Mouse (Mus musculus): ENCODE results near the gene Myl10. TPM values are rescaled to one million over a fixed set of nuclear protein-coding genes. Genes with fewer than 3 reads are reported as not detected.

Myl10 gene
- total and polyA plus RNA-seq, 2 experiments from 2014 or later = not detected

DNA sequence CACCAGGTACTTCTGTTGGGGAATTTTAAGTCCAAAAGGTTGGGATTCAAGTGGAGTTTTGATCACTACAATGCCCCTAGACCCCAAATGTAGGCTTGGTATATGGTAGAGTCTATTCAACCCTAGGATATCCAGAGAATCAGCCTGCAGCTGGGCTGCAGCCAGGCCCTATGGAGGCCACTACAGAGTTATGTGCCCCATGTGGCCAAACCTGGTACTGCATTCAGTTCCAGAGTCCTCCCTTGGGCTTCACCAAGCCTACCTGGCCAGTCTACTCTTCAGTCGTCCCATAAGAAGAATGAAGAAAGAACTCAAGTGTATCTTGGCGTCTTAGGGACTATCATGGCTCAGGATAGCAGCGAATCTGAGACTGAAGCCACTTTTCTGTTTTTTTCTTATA is 10.8 kb downstream of the Myl10 start:
- no peaks in the 10 kb centered on the region for H3K36me3 ChIP-seq (ENCODE audit: insufficient read depth)
- H3K9me3 ChIP-seq (ENCODE audit: low read length) = no peaks in the 10 kb centered on the region
- no peak overlapping the region for H3K4me2 ChIP-seq (ENCODE audit: low read depth)
- ATAC-seq = no peak
- H3K27me3 ChIP-seq (ENCODE audit: insufficient read depth, low read length) = no peaks in the 10 kb centered on the region
- 43% methylated on average over 3 of the region's 3 CpGs for WGBS
- no peaks in the 10 kb centered on the region for H3K4me1 ChIP-seq (ENCODE audit: insufficient read depth)
- TF ChIP-seq CTCF (IDR thresholded peaks at IDR 0.05; ENCODE audit: low read depth) = peak; percentile 65
- DNase-seq = peak; percentile 44
- H3K4me3 ChIP-seq (ENCODE audit: low read depth, low read length) = no peak overlapping the region
- H3K9ac ChIP-seq = no peak overlapping the region
- no peak overlapping the region for H3K27ac ChIP-seq (ENCODE audit: low read depth, low read length)

DNA sequence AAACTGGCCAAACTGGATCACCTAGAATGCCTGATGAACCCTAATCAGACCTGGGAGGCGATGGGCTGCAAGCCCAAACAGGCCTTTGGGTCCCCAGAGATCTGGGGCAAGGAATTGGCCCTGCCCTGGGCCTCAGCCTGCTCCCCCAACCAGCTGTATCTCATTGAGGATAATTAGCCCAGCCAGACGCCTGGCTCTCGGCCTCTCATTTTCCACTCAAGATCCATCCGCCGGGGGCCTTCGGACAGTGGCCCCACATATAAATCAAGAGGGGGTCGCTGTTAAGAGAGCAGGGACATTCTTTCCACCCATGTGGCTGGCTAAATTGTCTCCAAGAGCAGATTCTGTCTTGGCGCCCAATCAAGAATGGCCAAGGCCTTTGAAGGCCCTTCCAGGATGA is 11.2 kb downstream of the Myl10 start:
- Histone ChIP-seq H3K9me3 (ENCODE audit: low read length) (no peaks in the 10 kb centered on the region), H3K4me2 (ENCODE audit: low read depth) (no peak overlapping the region), H3K36me3 (ENCODE audit: insufficient read depth) (no peaks in the 10 kb centered on the region), H3K9ac (no peak overlapping the region), H3K4me3 (ENCODE audit: low read depth, low read length) (no peak overlapping the region), H3K4me1 (ENCODE audit: insufficient read depth) (no peaks in the 10 kb centered on the region), H3K27me3 (ENCODE audit: insufficient read depth, low read length) (no peaks in the 10 kb centered on the region), H3K27ac (ENCODE audit: low read depth, low read length) (no peak overlapping the region)
- 78% methylated on average over 8 of the region's 8 CpGs for WGBS
- no peak for DNase-seq
- ATAC-seq = no peak
- no peak for TF ChIP-seq CTCF (IDR thresholded peaks at IDR 0.05; ENCODE audit: low read depth)

DNA sequence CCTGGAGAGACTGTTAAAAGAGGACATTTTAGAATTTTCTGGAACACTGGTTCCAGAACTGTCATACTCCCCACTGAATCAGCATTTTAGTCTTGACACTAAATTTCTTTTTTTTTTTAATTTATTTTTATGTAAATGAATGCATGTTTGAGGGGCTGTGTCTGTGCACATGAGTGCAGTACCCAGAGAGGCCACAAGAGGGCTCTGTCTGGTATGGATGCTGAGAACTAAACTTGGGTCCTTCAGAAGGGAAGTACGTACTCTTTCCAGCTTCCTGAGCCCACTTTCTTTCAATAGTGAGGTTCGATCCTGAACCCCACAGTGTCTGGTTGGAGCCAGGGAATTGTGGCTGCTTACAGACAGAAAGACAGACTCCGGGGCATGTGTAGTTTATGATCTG is 12.6 kb downstream of the Myl10 start:
- no peak overlapping the region for H3K9ac ChIP-seq
- no peak for ATAC-seq
- H3K9me3 ChIP-seq (ENCODE audit: low read length) = no peaks in the 10 kb centered on the region
- no peak for DNase-seq
- no peaks in the 10 kb centered on the region for H3K27me3 ChIP-seq (ENCODE audit: insufficient read depth, low read length)
- no peaks in the 10 kb centered on the region for H3K4me1 ChIP-seq (ENCODE audit: insufficient read depth)
- no peak overlapping the region for H3K27ac ChIP-seq (ENCODE audit: low read depth, low read length)
- whole genome bisulfite sequencing = 92% methylated on average over 3 of the region's 3 CpGs
- no peak overlapping the region for H3K4me2 ChIP-seq (ENCODE audit: low read depth)
- TF ChIP-seq CTCF (IDR thresholded peaks at IDR 0.05; ENCODE audit: low read depth) = peak; percentile 48; the same call in 1 of the 2 replicates
- no peak overlapping the region for H3K4me3 ChIP-seq (ENCODE audit: low read depth, low read length)
- no peaks in the 10 kb centered on the region for H3K36me3 ChIP-seq (ENCODE audit: insufficient read depth)

DNA sequence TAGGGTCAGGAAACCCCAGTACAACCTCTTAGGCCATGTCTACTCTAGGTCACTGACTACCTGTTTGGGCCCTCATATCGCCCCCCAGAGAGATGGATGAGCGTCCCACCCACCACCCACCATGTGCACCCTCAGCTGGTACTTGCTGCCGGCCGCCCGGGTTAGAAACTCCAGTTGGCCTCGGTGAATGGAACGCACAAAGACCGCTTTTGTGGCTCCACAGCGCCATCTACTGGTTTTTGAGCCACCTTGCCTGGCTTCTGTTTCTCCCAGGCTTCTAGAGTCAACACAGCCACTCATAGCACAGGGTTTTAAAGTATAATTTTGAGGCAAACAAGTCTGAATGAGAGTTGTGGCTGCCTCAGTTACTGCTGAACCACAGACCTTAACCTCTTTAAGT is 13.9 kb downstream of the Myl10 start:
- Histone ChIP-seq H3K27me3 (ENCODE audit: insufficient read depth, low read length) (no peaks in the 10 kb centered on the region), H3K9ac (no peak overlapping the region), H3K4me1 (ENCODE audit: insufficient read depth) (no peaks in the 10 kb centered on the region), H3K4me3 (ENCODE audit: low read depth, low read length) (no peak overlapping the region), H3K9me3 (ENCODE audit: low read length) (no peaks in the 10 kb centered on the region), H3K27ac (ENCODE audit: low read depth, low read length) (no peak overlapping the region), H3K4me2 (ENCODE audit: low read depth) (no peak overlapping the region), H3K36me3 (ENCODE audit: insufficient read depth) (no peaks in the 10 kb centered on the region)
- 4% methylated on average over 9 of the region's 9 CpGs for WGBS
- peak; percentile 89 for TF ChIP-seq CTCF (IDR thresholded peaks at IDR 0.05; ENCODE audit: low read depth)
- ATAC-seq (peak; percentile 71), DNase-seq (peak; percentile 92)

DNA sequence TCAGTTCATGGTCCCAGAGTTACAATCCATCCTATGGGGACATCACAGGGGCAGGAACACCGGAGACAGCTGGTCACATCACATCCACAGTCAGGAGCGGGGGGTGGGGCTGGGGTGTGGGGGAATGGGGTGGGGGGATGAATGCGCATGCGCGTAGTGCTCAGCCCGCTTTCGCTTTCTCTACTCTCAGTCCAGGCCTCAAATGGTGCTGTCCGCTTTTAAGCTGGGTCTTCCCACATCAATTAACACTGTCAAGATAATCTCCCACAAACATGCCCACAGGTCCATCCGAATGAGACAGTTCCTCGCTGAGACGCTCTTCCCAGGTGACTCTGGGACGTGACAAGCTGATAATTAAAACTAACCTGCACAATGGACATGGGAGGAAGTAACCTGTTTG is 15.2 kb downstream of the Myl10 start:
- H3K4me1 ChIP-seq (ENCODE audit: insufficient read depth) = no peaks in the 10 kb centered on the region
- no peak overlapping the region for H3K27ac ChIP-seq (ENCODE audit: low read depth, low read length)
- H3K36me3 ChIP-seq (ENCODE audit: insufficient read depth) = no peaks in the 10 kb centered on the region
- DNase-seq (no peak), ATAC-seq (no peak)
- WGBS = 88% methylated on average over 12 of the region's 12 CpGs
- no peak overlapping the region for H3K9ac ChIP-seq
- TF ChIP-seq CTCF (IDR thresholded peaks at IDR 0.05; ENCODE audit: low read depth) = no peak
- H3K4me2 ChIP-seq (ENCODE audit: low read depth) = no peak overlapping the region
- H3K4me3 ChIP-seq (ENCODE audit: low read depth, low read length) = no peak overlapping the region
- no peaks in the 10 kb centered on the region for H3K9me3 ChIP-seq (ENCODE audit: low read length)
- H3K27me3 ChIP-seq (ENCODE audit: insufficient read depth, low read length) = no peaks in the 10 kb centered on the region

DNA sequence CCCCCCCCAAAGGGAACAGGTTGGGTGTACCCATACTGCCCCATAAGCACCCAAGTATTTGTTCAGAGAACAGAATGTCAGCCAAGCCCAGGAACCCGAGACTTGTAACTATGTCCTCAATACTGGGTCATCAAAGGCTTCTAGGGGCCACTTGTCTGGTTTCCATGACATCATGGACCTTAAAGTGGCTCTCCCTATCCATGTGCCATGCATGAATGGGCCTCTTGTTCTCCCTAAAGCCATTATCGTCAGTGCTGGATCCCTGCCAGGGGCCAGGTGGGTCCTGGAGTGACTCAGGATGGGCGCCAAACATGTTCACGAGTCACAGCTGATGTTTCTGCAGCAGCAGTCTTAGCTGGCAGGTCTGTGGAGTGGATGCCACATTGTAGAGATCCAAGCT is 17.8 kb downstream of the Myl10 start:
- DNase-seq (no peak), ATAC-seq (no peak)
- Histone ChIP-seq H3K4me3 (ENCODE audit: low read depth, low read length) (no peak overlapping the region), H3K36me3 (ENCODE audit: insufficient read depth) (no peaks in the 10 kb centered on the region), H3K27me3 (ENCODE audit: insufficient read depth, low read length) (no peaks in the 10 kb centered on the region), H3K9me3 (ENCODE audit: low read length) (no peaks in the 10 kb centered on the region), H3K9ac (no peak overlapping the region), H3K27ac (ENCODE audit: low read depth, low read length) (no peak overlapping the region), H3K4me1 (ENCODE audit: insufficient read depth) (peaks cover 6% of the 10 kb centered on the region; the same call in 1 of the 2 replicates), H3K4me2 (ENCODE audit: low read depth) (no peak overlapping the region)
- WGBS = 25% methylated on average over 4 of the region's 4 CpGs
- no peak for TF ChIP-seq CTCF (IDR thresholded peaks at IDR 0.05; ENCODE audit: low read depth)

DNA sequence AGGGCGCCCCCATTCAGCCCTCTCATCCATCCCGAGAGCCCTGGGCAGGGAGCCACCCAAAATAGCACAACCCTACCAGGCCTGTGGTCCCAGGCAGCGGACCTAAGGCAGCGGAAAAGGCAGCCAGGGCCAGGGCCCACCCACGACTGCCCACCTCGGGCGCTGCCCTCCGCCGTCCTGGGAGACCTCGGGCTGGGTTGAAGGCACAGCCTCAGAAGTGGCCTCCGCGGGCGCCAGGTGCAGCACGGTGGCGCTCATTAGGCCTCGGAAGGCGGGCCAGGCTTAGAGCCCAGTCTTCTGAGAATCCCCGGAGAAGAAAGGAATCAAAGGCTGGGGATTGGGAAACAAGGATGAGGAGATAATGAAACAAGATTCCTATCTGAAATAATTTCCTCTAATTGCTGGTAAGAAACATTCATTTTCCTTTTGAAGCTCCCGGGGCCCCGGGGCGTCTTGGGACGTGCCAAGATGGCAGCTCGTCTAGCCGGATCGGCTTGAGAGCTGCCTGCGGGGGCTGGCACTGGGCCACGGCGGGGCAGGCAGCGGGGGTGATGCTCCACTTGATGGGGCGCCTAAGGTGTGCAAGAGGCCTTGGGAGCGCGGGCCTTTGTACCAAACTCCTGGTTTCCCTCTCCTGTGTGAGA is 21.4 kb downstream of the Myl10 start:
- Histone ChIP-seq H3K4me1 (ENCODE audit: insufficient read depth) (peaks cover 6% of the 10 kb centered on the region; the same call in 1 of the 2 replicates), H3K27ac (ENCODE audit: low read depth, low read length) (no peak overlapping the region), H3K36me3 (ENCODE audit: insufficient read depth) (no peaks in the 10 kb centered on the region), H3K27me3 (ENCODE audit: insufficient read depth, low read length) (no peaks in the 10 kb centered on the region), H3K9ac (peak overlapping the region; percentile 47; the same call in 1 of the 2 replicates), H3K4me2 (ENCODE audit: low read depth) (peak overlapping the region; percentile 39), H3K9me3 (ENCODE audit: low read length) (no peaks in the 10 kb centered on the region), H3K4me3 (ENCODE audit: low read depth, low read length) (peak overlapping the region; percentile 11)
- DNase-seq = peak; percentile 47
- ATAC-seq = peak; percentile 42; the same call in 1 of the 2 replicates
- 18% methylated on average over 32 of the region's 32 CpGs for WGBS
- no peak for TF ChIP-seq CTCF (IDR thresholded peaks at IDR 0.05; ENCODE audit: low read depth)

Data from forebrain, postnatal 0 days (tissue).